Mouse (Mus musculus) CH12.LX (cell line): ENCODE results near the gene Fbxl15. TPM values are rescaled to one million over a fixed set of nuclear protein-coding genes. Genes with fewer than 3 reads are reported as not detected.

Experiments
- DNase-seq: peaks from one replicate; pipeline ENCODE4 v3.0.0-alpha.2; 2013; ENCODE audit errors: extremely low read depth
- H3K27ac ChIP-seq: 2 replicates; pipeline ENCODE4 v1.5.1; 2012; ENCODE audit warnings: low read depth, mild to moderate bottlenecking, control low read depth, moderate library complexity; ENCODE audit not compliant: insufficient read depth
- H3K27me3 ChIP-seq: replicated peaks from 2 replicates; pipeline ENCODE3; 2012; ENCODE audit warnings: inconsistent platforms
- H3K36me3 ChIP-seq, 2 experiments: replicated peaks in 1 of 2; 2 replicates each; pipeline versions ENCODE3 to v1.6.1; 2012; ENCODE audit warnings: inconsistent platforms in 1 of 2, low read length in 1 of 2, mild to moderate bottlenecking in 1 of 2, mixed read lengths in 1 of 2, moderate library complexity in 1 of 2; ENCODE audit not compliant: control insufficient read depth in 1 of 2, insufficient read depth in 1 of 2
- H3K4me1 ChIP-seq, 2 experiments: 2 replicates each; pipeline ENCODE4 v1.6.1; 2012; ENCODE audit warnings: inconsistent platforms in 1 of 2, moderate library complexity in 1 of 2; ENCODE audit not compliant: insufficient read depth in 2 of 2, control insufficient read depth in 1 of 2
- H3K4me2 ChIP-seq: 2 replicates; pipeline ENCODE4 v1.6.1; 2012; ENCODE audit warnings: low read depth, mild to moderate bottlenecking, control low read depth; ENCODE audit not compliant: poor library complexity, insufficient read depth, severe bottlenecking
- H3K4me3 ChIP-seq, 3 experiments: fragments of 150-350 bp in 1 of 3; sonication (generic) in 1 of 3; replicated peaks in 1 of 3; 2 replicates each; pipeline versions ENCODE3 to v1.5.1; 2011 to 2012; ENCODE audit warnings: low read depth in 2 of 3, low read length in 2 of 3, mild to moderate bottlenecking in 2 of 3, moderate library complexity in 2 of 3, control low read depth in 1 of 3, improper control_type of control experiment in 1 of 3, inconsistent platforms in 1 of 3, mixed read lengths in 1 of 3; ENCODE audit not compliant: poor library complexity in 1 of 3
- H3K79me2 ChIP-seq: replicated peaks from 2 replicates; pipeline ENCODE4 v1.6.1; 2012; ENCODE audit warnings: mild to moderate bottlenecking, moderate library complexity; ENCODE audit not compliant: control insufficient read depth, poor library complexity, insufficient read depth, severe bottlenecking; ENCODE audit errors: extremely low read depth
- H3K9ac ChIP-seq: 2 replicates; pipeline ENCODE4 v1.6.1; 2012; ENCODE audit warnings: low read depth, mild to moderate bottlenecking, control low read depth, moderate library complexity; ENCODE audit not compliant: insufficient read depth
- H3K9me3 ChIP-seq: replicated peaks from 2 replicates; pipeline ENCODE3; 2012; ENCODE audit warnings: low read length, inconsistent platforms, mixed read lengths
- BHLHE40 ChIP-seq: IDR thresholded peaks from 2 replicates; pipeline ENCODE4 v1.6.1; 2011; ENCODE audit warnings: mild to moderate bottlenecking, low read depth, low read length, improper control_type of control experiment
- CHD1 ChIP-seq: IDR thresholded peaks from 2 replicates; pipeline ENCODE4 v1.6.1; 2012; ENCODE audit warnings: low read depth, low read length, improper control_type of control experiment, inconsistent platforms
- ELF1 ChIP-seq: IDR thresholded peaks from 2 replicates; pipeline ENCODE4 v1.6.1; 2014; ENCODE audit warnings: low read depth, mild to moderate bottlenecking, inconsistent platforms, low read length, improper control_type of control experiment
- ETS1 ChIP-seq: conservative IDR thresholded peaks from 2 replicates; pipeline ENCODE4 v1.6.1; 2012; ENCODE audit warnings: low read depth, mild to moderate bottlenecking, inconsistent platforms, low read length, improper control_type of control experiment, moderate library complexity
- GABPA ChIP-seq: IDR thresholded peaks from 2 replicates; pipeline ENCODE4 v1.6.1; 2012; ENCODE audit warnings: low read depth, low read length, improper control_type of control experiment, inconsistent platforms; ENCODE audit not compliant: insufficient replicate concordance
- JUN ChIP-seq: IDR thresholded peaks from 2 replicates; pipeline ENCODE4 v1.6.1; 2011; ENCODE audit warnings: low read depth, mild to moderate bottlenecking, low read length, improper control_type of control experiment, moderate library complexity; ENCODE audit not compliant: insufficient read depth
- MXI1 ChIP-seq: IDR thresholded peaks from 2 replicates; pipeline ENCODE4 v1.6.1; 2011; ENCODE audit warnings: mild to moderate bottlenecking, low read depth, low read length, improper control_type of control experiment
- NRF1 ChIP-seq: IDR thresholded peaks from 2 replicates; pipeline ENCODE4 v1.6.1; 2014; ENCODE audit warnings: low read depth, mild to moderate bottlenecking, inconsistent platforms, low read length, improper control_type of control experiment, moderate library complexity
- POLR2AphosphoS2 ChIP-seq: IDR thresholded peaks from 2 replicates; pipeline ENCODE4 v1.6.1; 2011; ENCODE audit warnings: low read depth, low read length, improper control_type of control experiment
- RAD21 ChIP-seq: IDR thresholded peaks from 2 replicates; pipeline ENCODE4 v1.6.1; 2011; ENCODE audit warnings: low read depth, mild to moderate bottlenecking, low read length, improper control_type of control experiment, moderate library complexity
- SIN3A ChIP-seq: IDR thresholded peaks from 2 replicates; pipeline ENCODE4 v1.6.1; 2012; ENCODE audit warnings: low read length, improper control_type of control experiment, inconsistent platforms
- TBP ChIP-seq: conservative IDR thresholded peaks from 2 replicates; pipeline ENCODE4 v1.6.1; 2011; ENCODE audit warnings: low read depth, low read length, improper control_type of control experiment
- TCF12 ChIP-seq: IDR thresholded peaks from 2 replicates; pipeline ENCODE4 v1.6.1; 2014; ENCODE audit warnings: low read depth, mild to moderate bottlenecking, inconsistent platforms, low read length, improper control_type of control experiment
- UBTF ChIP-seq: IDR thresholded peaks from 2 replicates; pipeline ENCODE4 v1.6.1; 2012; ENCODE audit warnings: low read depth, mild to moderate bottlenecking, inconsistent platforms, low read length, improper control_type of control experiment, moderate library complexity
- USF1 ChIP-seq: IDR thresholded peaks from 2 replicates; pipeline ENCODE4 v1.6.1; 2014; ENCODE audit warnings: low read depth, mild to moderate bottlenecking, inconsistent platforms, low read length, improper control_type of control experiment
- USF2 ChIP-seq: conservative IDR thresholded peaks from 2 replicates; pipeline ENCODE4 v1.6.1; 2011; ENCODE audit warnings: low read depth, low read length, improper control_type of control experiment
- ZC3H11A ChIP-seq: IDR thresholded peaks from 2 replicates; pipeline ENCODE4 v1.6.1; 2012; ENCODE audit warnings: low read depth, mild to moderate bottlenecking, inconsistent platforms, low read length, improper control_type of control experiment
- ZNF384 ChIP-seq: IDR thresholded peaks from 2 replicates; pipeline ENCODE4 v1.6.1; 2012; ENCODE audit warnings: low read depth, low read length, improper control_type of control experiment, inconsistent platforms
- dilution Hi-C: fragments of 300-500 bp; cut with MboI; formaldehyde crosslinking; loops from 2 replicates; pipeline ENCODE4 v1.14.3; 2020; ENCODE audit warnings: low sequenced_read_pairs; ENCODE audit not compliant: extremely low pct_unique_long_range_greater_than_20kb, extremely low pct_ligation_motif_present
- in situ Hi-C: fragments of 300-500 bp; cut with MboI; formaldehyde crosslinking; loops from 3 replicates; pipeline ENCODE4 v1.14.3; 2019; ENCODE audit warnings: low sequenced_read_pairs, low pct_ligation_motif_present, low pct_unique_long_range_greater_than_20kb, mixed read lengths
- polyA plus RNA-seq: library from polyadenylated mRNA; unstranded; fragments of >175 nt; gene quantifications from 2 replicates; pipeline ENCODE4 v1.2.1, GENCODE M21; 2012; ENCODE audit warnings: low read depth; ENCODE audit not compliant: insufficient read length
- total RNA-seq, 2 experiments: library from RNA; depleted of rRNA; stranded (reverse); fragments of 300-350 nt in 1 of 2; fragments of >200 nt in 1 of 2; gene quantifications; 2 replicates each; pipeline ENCODE4 v1.2.3; 2012 to 2014

Gene Fbxl15
- total and polyA plus RNA-seq, 3 experiments = 7.6 to 9.9 (median 9.4) TPM

GRCm38 (mm10) chr19:46313116-46313515 is 14.9 kb upstream of the Fbxl15 start:
- no peak overlapping the region for H3K4me2 ChIP-seq
- dilution Hi-C loops = no loop called here
- no peaks in the 10 kb centered on the region for H3K79me2 ChIP-seq
- H3K9me3 ChIP-seq = peaks cover 6% of the 10 kb centered on the region
- TF ChIP-seq JUN = no peak
- no peak for TF ChIP-seq POLR2AphosphoS2
- TF ChIP-seq CHD1 = no peak
- TF ChIP-seq ELF1 = no peak
- no peak for TF ChIP-seq USF1
- no peak for TF ChIP-seq RAD21
- no peak for TF ChIP-seq NRF1
- TF ChIP-seq MXI1 = no peak
- no peak for TF ChIP-seq ZNF384
- no peak for TF ChIP-seq ETS1
- no peak for DNase-seq
- in situ Hi-C loops = no loop called here
- no peak overlapping the region for H3K27ac ChIP-seq
- H3K27me3 ChIP-seq = no peaks in the 10 kb centered on the region
- H3K4me3 ChIP-seq = no peak overlapping the region
- H3K36me3 ChIP-seq = peaks cover 64 to 84% of the 10 kb centered on the region in 2 experiments
- H3K4me1 ChIP-seq = peaks cover 0 to 50% of the 10 kb centered on the region in 2 experiments; a peak in 2 of 4 replicates
- H3K9ac ChIP-seq = no peak overlapping the region

GRCm38 (mm10) chr19:46313591-46313990 is 14.4 kb upstream of the Fbxl15 start:
- peaks cover 59 to 83% of the 10 kb centered on the region in 2 experiments for H3K36me3 ChIP-seq
- no peak for DNase-seq
- H3K27ac ChIP-seq = no peak overlapping the region
- no peak overlapping the region for H3K9ac ChIP-seq
- in situ Hi-C loops (no loop called here), dilution Hi-C loops (no loop called here)
- H3K27me3 ChIP-seq = no peaks in the 10 kb centered on the region
- H3K4me1 ChIP-seq = peaks cover 0 to 52% of the 10 kb centered on the region in 2 experiments; a peak in 2 of 4 replicates
- H3K4me2 ChIP-seq = no peak overlapping the region
- no peak overlapping the region for H3K4me3 ChIP-seq
- TF ChIP-seq BHLHE40 (no peak), MXI1 (no peak), NRF1 (no peak), ZC3H11A (no peak), TCF12 (no peak), TBP (no peak), GABPA (no peak), USF2 (no peak), SIN3A (no peak), UBTF (no peak)
- H3K79me2 ChIP-seq = no peaks in the 10 kb centered on the region
- peaks cover 8% of the 10 kb centered on the region for H3K9me3 ChIP-seq
